Mouse (Mus musculus) hindbrain, embryonic 10.5 days (tissue): ENCODE data around the gene Mllt6. TPM values are rescaled to one million over a fixed set of nuclear protein-coding genes. Genes with fewer than 3 reads are reported as not detected.

Experiments
- DNase-seq: peaks from one replicate; pipeline ENCODE4 v3.0.0-alpha.2; 2017; ENCODE audit warnings: low spot score
- H3K27ac ChIP-seq: fragments of 300-500 bp; sonication (generic); 2 replicates; pipeline ENCODE4 v1.5.1; 2016; ENCODE audit warnings: mild to moderate bottlenecking, moderate library complexity
- H3K27me3 ChIP-seq: fragments of 300-500 bp; sonication (generic); 2 replicates; pipeline ENCODE4 v1.6.1; 2016; ENCODE audit warnings: mild to moderate bottlenecking; ENCODE audit not compliant: poor library complexity, insufficient read depth, severe bottlenecking
- H3K36me3 ChIP-seq: fragments of 300-500 bp; sonication (generic); 2 replicates; pipeline ENCODE4 v1.6.1; 2016; ENCODE audit warnings: mild to moderate bottlenecking, moderate library complexity
- H3K4me1 ChIP-seq: fragments of 300-500 bp; sonication (generic); replicated peaks from 2 replicates; pipeline ENCODE4 v1.6.1; 2016; ENCODE audit warnings: mild to moderate bottlenecking
- H3K4me3 ChIP-seq: fragments of 300-500 bp; sonication (generic); 2 replicates; pipeline ENCODE4 v1.5.1; 2016; ENCODE audit warnings: mild to moderate bottlenecking, moderate library complexity
- H3K9me3 ChIP-seq: fragments of 300-500 bp; sonication (generic); 2 replicates; pipeline ENCODE4 v1.6.1; 2016; ENCODE audit warnings: mild to moderate bottlenecking, moderate library complexity
- WGBS: fragments of 180-500 bp; shearing (Covaris S2); methylation state at CpG from one replicate; pipeline ENCODE4 v1.1.7; 2016; 5-methylcytosine and 5-hydroxymethylcytosine counted together
- polyA plus RNA-seq: library from polyadenylated mRNA; unstranded; fragments of >200 nt; fragmentation: Nextera tagmentation; extraction: Ambion mirVana; gene quantifications from 2 replicates; pipeline ENCODE4 v1.2.1, GENCODE M21; 2016

Gene Mllt6
- polyA plus RNA-seq, 1 experiment from 2014 or later = 2.2 TPM

GRCm38 (mm10) chr11:97676050-97676754, 13.0 kb downstream of the Mllt6 start:
- peaks cover 42% of the 10 kb centered on the region for H3K4me1 ChIP-seq
- H3K9me3 ChIP-seq = no peaks in the 10 kb centered on the region
- peak overlapping the region; percentile 50 for H3K27ac ChIP-seq
- no peak overlapping the region for H3K4me3 ChIP-seq
- H3K36me3 ChIP-seq = peaks cover 99% of the 10 kb centered on the region
- 88% methylated on average over 15 of the region's 15 CpGs for WGBS
- no peaks in the 10 kb centered on the region; the same call in 1 of the 2 replicates for H3K27me3 ChIP-seq
- DNase-seq = no peak

- Histone ChIP-seq H3K4me3 (no peak overlapping the region), H3K27ac (peak overlapping the region; percentile 73), H3K4me1 (peaks cover 40% of the 10 kb centered on the region), H3K36me3 (peaks cover 99% of the 10 kb centered on the region), H3K9me3 (no peaks in the 10 kb centered on the region), H3K27me3 (no peaks in the 10 kb centered on the region; the same call in 1 of the 2 replicates)
- 66% methylated on average over 15 of the region's 15 CpGs for WGBS
- no peak for DNase-seq
These were observed 14.2 kb downstream of the Mllt6 start for GRCm38 (mm10) chr11:97677381-97677780.

- Histone ChIP-seq H3K36me3 (peaks cover 98% of the 10 kb centered on the region), H3K27me3 (no peaks in the 10 kb centered on the region; the same call in 1 of the 2 replicates), H3K27ac (peak overlapping the region; percentile 73), H3K4me3 (no peak overlapping the region), H3K9me3 (no peaks in the 10 kb centered on the region), H3K4me1 (peaks cover 40% of the 10 kb centered on the region)
- 56% methylated on average over 8 of the region's 8 CpGs for whole genome bisulfite sequencing
- no peak for DNase-seq
These were observed 14.6 kb downstream of the Mllt6 start for GRCm38 (mm10) chr11:97677842-97678241.

DNA sequence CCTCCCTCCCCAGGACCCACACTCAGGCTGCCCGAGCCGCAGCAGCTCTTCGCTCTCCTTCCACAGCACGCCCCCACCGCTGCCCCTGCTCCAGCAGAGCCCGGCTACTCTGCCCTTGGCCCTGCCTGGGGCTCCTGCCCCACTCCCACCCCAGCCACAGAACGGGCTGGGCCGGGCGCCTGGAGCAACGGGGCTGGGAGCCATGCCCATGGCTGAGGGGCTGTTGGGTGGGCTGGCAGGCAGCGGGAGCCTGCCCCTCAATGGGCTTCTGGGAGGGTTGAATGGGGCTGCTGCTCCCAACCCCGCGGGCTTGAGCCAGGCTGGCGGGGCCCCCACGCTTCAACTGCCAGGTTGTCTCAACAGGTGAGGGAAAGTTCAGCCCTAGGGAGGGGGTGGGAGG, 15.1 kb downstream of the Mllt6 start:
- H3K4me3 ChIP-seq = no peak overlapping the region
- WGBS = 79% methylated on average over 15 of the region's 15 CpGs
- H3K27ac ChIP-seq = peak overlapping the region; percentile 73
- no peaks in the 10 kb centered on the region for H3K9me3 ChIP-seq
- H3K4me1 ChIP-seq = peaks cover 39% of the 10 kb centered on the region
- peaks cover 96% of the 10 kb centered on the region for H3K36me3 ChIP-seq
- H3K27me3 ChIP-seq = no peaks in the 10 kb centered on the region; the same call in 1 of the 2 replicates
- no peak for DNase-seq

DNA sequence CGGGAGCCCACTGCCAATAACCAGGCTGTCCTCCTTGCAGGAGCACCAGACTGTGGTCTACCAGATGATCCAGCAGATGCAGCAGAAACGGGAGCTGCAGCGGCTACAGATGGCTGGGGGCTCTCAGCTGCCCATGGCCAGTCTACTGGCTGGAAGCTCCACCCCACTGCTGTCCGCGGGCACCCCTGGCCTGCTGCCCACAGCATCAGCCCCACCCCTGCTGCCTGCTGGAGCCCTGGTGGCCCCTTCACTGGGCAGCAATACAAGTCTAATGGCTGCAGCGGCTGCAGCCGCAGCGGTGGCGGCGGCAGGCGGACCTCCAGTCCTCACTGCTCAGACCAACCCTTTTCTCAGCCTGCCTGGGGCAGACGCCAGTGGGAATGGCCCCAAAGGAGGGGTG, 17.2 kb downstream of the Mllt6 start:
- Histone ChIP-seq H3K4me3 (no peak overlapping the region; the same call in 1 of the 2 replicates), H3K27ac (peak overlapping the region; percentile 16; the same call in 1 of the 2 replicates), H3K4me1 (peaks cover 52% of the 10 kb centered on the region), H3K36me3 (peaks cover 83% of the 10 kb centered on the region), H3K27me3 (no peaks in the 10 kb centered on the region; the same call in 1 of the 2 replicates), H3K9me3 (no peaks in the 10 kb centered on the region)
- WGBS = 83% methylated on average over 12 of the region's 12 CpGs
- no peak for DNase-seq

DNA sequence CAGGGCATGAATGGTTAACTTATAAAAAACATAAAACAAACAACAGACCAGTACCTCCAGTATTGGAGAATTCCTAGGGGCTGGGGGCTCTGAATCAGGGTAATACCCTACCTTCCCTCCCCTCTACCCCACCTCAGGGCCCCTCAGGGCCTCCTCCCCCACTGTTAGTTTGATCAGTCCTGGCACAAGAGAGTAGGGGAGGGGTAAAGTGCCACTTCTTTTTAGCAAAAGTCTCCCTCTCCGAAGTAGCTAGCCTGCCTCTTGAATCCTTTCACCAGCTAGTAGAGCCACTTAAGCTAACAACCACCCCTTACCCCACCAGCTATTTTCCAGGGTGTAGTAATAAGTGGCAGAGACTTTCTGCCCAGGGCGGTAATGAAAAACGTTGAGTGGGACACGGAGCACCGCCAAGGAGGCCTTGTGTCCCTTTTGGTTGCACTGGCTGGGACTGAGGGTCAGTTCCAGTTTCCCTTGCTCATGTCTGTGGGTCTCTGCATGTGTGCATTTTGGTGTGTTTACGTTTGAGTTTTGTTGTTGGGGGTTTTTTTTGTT, 19.4 kb downstream of the Mllt6 start:
- DNase-seq = no peak
- Histone ChIP-seq H3K36me3 (peaks cover 66% of the 10 kb centered on the region), H3K4me3 (no peak overlapping the region), H3K9me3 (no peaks in the 10 kb centered on the region), H3K27ac (no peak overlapping the region), H3K4me1 (peaks cover 52% of the 10 kb centered on the region), H3K27me3 (no peaks in the 10 kb centered on the region; the same call in 1 of the 2 replicates)
- WGBS = 77% methylated on average over 6 of the region's 6 CpGs

GRCm38 (mm10) chr11:97684063-97684680, 21.0 kb downstream of the Mllt6 start:
- no peaks in the 10 kb centered on the region for H3K9me3 ChIP-seq
- WGBS = 83% methylated on average over 6 of the region's 6 CpGs
- no peak overlapping the region for H3K27ac ChIP-seq
- no peak for DNase-seq
- H3K36me3 ChIP-seq = peaks cover 66% of the 10 kb centered on the region
- H3K27me3 ChIP-seq = no peaks in the 10 kb centered on the region
- no peak overlapping the region for H3K4me3 ChIP-seq
- H3K4me1 ChIP-seq = peaks cover 43% of the 10 kb centered on the region

DNA sequence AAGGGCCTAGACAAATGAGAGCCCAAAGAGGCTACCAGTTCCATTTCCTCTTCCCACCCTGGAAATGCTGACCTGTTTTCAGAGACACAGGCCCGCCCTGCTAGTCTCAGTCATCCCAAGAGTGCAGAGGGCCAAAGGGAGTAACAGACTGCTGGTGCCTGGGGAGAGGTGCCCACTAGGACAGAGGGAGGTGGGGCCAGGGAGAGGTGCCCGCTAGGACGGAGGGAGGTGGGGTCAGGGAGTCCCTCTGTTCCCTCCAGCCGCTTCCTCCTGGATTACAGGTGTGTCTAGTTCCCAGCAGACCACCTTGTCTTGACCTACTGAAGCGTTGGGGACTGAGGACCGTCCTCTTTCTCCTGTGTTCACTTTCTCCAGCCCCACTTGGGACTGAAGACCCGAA, 21.6 kb downstream of the Mllt6 start:
- no peaks in the 10 kb centered on the region for H3K27me3 ChIP-seq
- peaks cover 43% of the 10 kb centered on the region for H3K4me1 ChIP-seq
- WGBS = 39% methylated on average over 7 of the region's 7 CpGs
- no peak for DNase-seq
- H3K9me3 ChIP-seq = no peaks in the 10 kb centered on the region
- H3K4me3 ChIP-seq = no peak overlapping the region; the same call in 1 of the 2 replicates
- H3K36me3 ChIP-seq = peaks cover 64% of the 10 kb centered on the region
- peak overlapping the region; percentile 1 for H3K27ac ChIP-seq

DNA sequence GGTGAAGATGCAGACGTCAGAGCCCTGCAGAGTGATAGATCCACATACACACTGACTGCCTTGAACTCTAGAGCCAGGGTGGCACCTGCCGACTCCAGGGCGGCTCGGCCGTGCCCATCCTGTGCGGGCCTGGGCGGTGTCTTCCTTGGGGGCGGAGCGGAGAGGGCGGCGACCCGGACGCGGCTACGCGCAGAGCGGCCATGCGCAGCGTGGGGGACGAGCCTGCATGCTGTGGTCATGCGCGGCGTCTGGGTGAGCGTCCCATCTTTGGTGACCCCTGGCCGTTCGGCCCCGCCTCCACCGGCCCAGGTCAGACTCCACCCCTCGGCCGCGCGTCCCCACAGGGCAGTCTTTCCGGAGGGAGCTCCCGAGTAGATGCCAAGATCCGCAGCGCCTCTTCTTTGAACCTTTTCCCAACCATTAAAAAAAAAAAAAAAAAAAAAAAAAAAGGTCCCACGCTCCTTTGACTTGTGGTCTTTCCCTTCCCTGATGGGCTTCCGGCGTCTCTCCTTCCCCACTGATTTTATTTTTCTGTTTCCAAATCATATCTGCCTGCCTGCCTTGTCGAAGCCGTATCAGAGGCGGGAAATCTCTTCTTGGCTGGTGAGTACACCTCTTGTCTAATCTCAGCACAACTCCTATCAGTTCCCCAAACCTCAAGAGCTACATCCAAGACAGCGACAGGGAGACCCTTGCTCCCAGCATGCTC, 22.6 kb downstream of the Mllt6 start, which contains the start of gene Cisd3:
Gene Cisd3, plus strand, starts transcription at position 214 of the 709 bp plus-strand sequence.
- Histone ChIP-seq H3K36me3 (peaks cover 64% of the 10 kb centered on the region), H3K4me3 (peak within 1 kb of the TSS; percentile 53), H3K9me3 (no peaks in the 10 kb centered on the region), H3K27ac (peak within 1 kb of the TSS; percentile 79), H3K27me3 (no peaks in the 10 kb centered on the region), H3K4me1 (peaks cover 40% of the 10 kb centered on the region)
- 1% methylated on average over 43 of the region's 43 CpGs for WGBS
- peak; percentile 85 for DNase-seq

GRCm38 (mm10) chr11:97686322-97686908, 23.2 kb downstream of the Mllt6 start:
- DNase-seq = no peak
- no peaks in the 10 kb centered on the region for H3K9me3 ChIP-seq
- 74% methylated on average over 11 of the region's 11 CpGs for WGBS
- peaks cover 65% of the 10 kb centered on the region for H3K36me3 ChIP-seq
- H3K27me3 ChIP-seq = no peaks in the 10 kb centered on the region
- peak overlapping the region; percentile 66 for H3K27ac ChIP-seq
- peak overlapping the region; percentile 53 for H3K4me3 ChIP-seq
- peaks cover 40% of the 10 kb centered on the region for H3K4me1 ChIP-seq

DNA sequence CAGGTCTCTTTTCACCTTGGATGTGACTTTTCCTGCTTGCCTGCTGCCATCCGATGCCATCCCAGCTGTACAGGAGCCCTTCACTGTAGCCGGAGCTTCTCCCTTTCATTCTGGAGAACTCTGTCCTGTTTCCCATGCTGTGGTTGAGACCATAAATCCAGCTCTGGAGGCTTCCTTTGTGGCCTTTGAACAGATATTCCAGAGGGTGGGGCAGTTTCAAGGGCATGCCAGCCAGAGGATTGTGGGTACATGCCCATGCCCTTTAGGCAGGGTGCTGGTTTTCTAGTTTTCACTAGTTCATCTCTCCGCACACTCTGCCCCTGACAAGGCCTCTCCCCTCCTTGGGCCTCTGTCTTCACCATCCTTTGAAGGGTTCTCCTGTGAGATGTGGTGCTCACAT, 23.8 kb downstream of the Mllt6 start:
- no peak for DNase-seq
- 94% methylated on average over 3 of the region's 3 CpGs for WGBS
- H3K9me3 ChIP-seq = no peaks in the 10 kb centered on the region
- peak overlapping the region; percentile 42; the same call in 1 of the 2 replicates for H3K27ac ChIP-seq
- H3K4me1 ChIP-seq = peaks cover 40% of the 10 kb centered on the region
- peaks cover 65% of the 10 kb centered on the region for H3K36me3 ChIP-seq
- no peaks in the 10 kb centered on the region for H3K27me3 ChIP-seq
- peak overlapping the region; percentile 53 for H3K4me3 ChIP-seq

- H3K36me3 ChIP-seq = peaks cover 67% of the 10 kb centered on the region
- 35% methylated on average over 10 of the region's 10 CpGs for WGBS
These were observed 26.6 kb downstream of the Mllt6 start for GRCm38 (mm10) chr11:97689861-97690260.

More at GRCm38 (mm10) chr11:97689861-97690260, 26.6 kb downstream of the Mllt6 start:
- peaks cover 39% of the 10 kb centered on the region for H3K4me1 ChIP-seq
- no peak overlapping the region for H3K4me3 ChIP-seq
- H3K27ac ChIP-seq = no peak overlapping the region
- H3K9me3 ChIP-seq = no peaks in the 10 kb centered on the region
- DNase-seq = peak; percentile 77
- no peaks in the 10 kb centered on the region for H3K27me3 ChIP-seq
